Mouse (Mus musculus) gonadal fat pad, adult 2 months (tissue): ENCODE results near the gene Mamdc2. TPM values are rescaled to one million over a fixed set of nuclear protein-coding genes. Genes with fewer than 3 reads are reported as not detected.

Experiments used
- DNase-seq: peaks from one replicate; pipeline ENCODE4 v3.0.0-alpha.2; 2012; ENCODE audit warnings: low read depth
- polyA plus RNA-seq: library from polyadenylated mRNA; depleted of rRNA; stranded (reverse); fragments of >200 nt; gene quantifications from 2 replicates; pipeline ENCODE4 v1.2.3, GENCODE M21; 2012

Mamdc2 gene
- polyA plus RNA-seq, 1 experiment = 2.4 TPM

DNA sequence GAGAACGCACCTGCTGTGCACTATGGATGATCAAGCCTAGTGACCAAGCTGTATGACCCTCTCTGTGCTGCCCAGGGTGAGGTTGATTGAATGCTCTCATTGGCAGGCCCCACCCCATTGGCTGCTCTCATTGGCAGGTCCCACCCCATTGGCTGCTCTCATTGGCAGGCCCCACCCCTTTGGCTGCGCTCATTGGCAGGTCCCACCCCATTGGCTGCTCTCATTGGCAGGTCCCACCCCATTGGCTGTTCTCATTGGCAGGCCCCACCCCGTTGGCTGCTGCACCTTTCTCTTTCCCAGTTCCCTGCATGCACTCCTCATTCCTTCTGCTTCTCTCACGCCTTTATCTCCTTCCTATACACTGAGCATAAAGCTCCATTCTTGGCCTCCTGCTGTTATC is 12.5 kb downstream of the Mamdc2 start:
- no peak for DNase-seq

DNA sequence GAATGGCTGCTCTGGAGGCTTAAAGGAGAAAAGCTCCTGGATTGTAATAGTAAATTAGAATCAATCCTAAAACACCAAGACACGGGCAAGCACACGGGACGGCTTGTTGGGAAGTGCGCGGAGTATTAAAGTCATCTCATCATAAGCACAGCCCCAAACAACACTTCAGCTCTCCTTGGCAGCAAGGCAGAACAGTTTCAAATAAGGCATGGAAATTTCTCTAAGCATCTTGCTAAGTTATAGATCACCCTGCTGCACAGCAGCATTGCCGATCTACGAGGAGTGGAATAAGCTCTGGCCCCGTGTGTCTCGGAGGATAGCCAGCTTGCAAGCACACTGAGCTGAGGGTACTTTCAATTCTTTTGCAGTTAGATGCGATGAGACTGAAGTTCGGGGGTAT is 13.8 kb downstream of the Mamdc2 start:
- DNase-seq = no peak

DNA sequence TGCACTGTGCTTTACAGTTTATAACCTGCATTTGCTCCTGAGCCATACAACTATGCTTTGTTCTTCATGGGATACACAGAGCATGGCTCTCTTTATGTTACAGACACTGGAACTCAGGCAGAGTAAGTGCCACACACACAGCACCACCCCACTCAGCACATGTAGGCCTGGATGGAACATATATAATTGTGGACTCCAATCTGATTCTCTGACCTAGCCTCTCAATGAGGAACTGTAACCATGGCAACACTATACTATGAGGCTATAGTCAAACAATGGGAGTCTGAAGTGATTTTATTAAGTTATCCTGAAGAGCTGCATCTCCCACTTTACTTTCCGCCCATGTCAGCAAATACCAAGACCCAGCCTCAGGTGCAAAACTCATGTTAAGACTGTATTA is 30.6 kb downstream of the Mamdc2 start:
- DNase-seq = no peak

DNA sequence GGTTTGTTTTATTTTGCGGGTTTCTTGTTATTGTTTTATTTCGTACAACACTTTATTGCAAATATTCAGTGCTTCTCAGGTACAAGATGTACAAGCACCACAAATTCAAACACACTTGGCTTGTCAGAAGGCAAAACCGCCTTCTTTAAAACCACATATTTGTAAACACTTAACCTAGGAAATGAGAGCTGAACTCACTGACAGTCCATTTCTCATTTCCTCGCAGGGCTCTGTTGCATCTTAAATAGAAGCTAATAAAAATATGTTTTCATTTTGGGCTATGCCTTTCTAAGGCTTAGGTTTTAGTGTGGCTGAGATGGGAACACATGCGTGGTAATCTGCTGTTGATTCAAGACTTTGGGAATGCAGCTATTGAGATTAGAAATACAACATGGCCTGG is 37.4 kb downstream of the Mamdc2 start:
- DNase-seq = no peak

DNA sequence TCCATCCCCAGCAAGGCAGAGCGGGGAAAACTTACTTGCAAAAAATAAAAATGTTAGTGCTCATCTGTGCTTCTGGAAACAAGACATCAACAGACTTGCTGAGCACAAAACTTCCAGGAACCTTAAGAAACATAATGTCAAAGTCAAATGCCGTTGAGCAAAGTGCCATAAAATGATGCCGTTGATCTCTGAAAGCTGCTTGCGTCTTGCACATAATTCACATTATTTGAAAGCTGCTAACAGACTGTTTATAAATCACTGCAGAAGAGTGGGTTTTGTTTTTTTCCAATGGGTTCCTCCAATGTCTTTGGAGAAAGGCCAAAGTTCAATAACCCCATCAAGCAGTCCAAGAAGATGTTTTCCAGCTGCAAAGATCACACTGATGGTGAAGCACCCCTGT is 37.9 kb downstream of the Mamdc2 start:
- no peak for DNase-seq

DNA sequence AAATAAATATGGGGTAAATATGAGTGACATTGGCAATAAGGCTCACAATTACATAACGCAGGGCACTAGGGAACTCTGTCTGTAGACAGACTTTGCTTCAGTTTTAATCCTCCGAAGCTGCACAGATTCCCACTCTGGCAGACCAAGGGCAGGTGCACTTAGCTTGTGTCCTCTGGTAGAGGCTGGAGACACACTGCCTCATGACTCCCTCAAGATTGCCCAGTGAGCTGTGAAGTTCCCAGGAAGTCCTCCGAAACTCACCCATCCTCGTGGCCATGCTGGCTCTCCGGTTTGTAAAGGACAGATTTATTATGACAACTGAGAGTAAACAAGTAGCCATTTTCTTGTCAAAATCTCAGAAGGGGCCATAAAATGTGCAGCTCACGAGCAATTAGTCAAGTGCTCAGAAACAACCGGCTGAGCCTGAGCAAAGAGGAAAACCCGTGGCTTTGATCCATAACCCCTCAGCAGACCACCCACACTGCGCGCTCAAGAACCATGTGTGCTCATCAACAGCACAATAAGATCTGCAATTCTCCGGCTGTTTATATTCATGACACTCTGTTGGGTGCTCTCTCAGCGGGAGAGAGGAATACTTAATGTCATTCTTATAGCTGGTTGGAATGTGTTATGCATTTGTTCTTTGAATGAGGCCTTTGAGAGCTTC is 46.6 kb downstream of the Mamdc2 start:
- DNase-seq = no peak

DNA sequence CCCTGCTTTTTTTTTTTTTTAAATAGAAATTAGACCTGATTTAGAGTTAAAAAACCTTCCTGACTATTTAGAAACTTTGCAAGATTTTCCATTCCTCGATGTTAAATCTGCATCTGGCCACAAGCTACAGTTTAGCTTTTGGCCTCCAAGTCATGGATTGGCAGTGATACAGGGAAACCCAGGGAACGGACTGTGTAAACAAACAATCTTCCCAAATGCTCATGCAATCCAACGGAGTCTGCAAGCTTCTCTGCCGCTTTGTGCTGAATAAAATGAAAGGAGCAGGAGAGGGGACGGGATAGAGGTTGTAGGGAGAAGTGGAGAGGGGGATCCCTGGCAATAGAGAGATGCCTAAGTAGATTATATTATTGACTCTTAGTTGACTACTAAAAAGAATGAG is 47.8 kb downstream of the Mamdc2 start:
- DNase-seq = no peak

DNA sequence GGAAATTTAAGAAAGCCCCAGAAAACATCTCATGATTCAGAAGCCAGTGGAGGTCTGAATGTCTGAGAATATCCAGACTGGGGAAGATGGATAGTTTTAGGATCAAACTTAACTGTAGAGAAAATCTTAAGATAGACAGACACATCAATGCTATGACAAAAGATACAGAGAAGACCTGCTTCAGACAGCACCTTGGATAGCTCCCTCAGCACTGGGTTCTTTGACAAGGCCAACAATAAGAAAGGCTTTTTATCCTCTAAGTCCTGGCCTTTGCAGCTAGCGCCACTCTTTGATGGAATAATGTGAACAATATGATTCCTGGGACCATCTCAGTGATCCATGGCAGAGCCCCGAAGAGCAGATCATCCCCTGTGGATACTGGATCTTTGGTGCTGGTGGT is 52.3 kb downstream of the Mamdc2 start:
- no peak for DNase-seq

DNA sequence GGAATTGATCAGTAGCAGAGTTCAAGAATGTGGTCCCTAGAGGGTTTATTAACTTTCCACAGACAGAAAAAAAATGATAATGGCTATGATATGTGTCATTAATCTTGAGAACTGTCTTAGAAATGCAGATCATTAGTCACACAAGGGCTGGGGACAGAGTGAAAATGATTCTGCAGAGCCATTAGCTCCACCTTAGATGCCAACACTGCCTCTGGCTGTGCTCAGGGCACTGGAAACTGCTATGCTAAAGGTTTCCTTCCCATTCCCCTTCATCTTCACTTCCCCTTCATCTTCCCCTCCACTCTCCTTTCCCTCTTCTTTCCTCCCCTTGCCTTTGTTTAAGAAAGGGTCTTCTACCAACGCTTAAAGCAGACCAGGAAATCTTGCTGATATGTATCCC is 53.6 kb downstream of the Mamdc2 start:
- no peak for DNase-seq

DNA sequence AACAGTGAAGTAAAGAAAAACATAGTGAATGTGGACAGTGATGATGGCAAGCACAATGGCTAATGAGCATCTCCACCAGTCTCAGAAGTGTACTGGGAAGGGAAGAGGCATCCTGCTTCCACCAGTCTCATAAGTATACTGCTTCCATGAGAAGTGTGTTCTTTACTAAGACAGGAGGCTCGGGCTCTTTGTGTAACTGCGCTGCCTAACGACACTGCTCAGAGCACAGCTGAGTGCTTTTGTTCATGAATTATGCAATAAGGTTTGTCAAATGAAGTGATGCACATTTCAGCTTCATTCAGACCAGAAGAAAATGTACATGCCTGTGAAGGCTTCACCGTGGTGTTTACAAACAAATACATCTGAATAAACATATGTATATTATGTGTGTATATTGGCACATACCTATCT is 59.4 kb downstream of the Mamdc2 start:
- no peak for DNase-seq

DNA sequence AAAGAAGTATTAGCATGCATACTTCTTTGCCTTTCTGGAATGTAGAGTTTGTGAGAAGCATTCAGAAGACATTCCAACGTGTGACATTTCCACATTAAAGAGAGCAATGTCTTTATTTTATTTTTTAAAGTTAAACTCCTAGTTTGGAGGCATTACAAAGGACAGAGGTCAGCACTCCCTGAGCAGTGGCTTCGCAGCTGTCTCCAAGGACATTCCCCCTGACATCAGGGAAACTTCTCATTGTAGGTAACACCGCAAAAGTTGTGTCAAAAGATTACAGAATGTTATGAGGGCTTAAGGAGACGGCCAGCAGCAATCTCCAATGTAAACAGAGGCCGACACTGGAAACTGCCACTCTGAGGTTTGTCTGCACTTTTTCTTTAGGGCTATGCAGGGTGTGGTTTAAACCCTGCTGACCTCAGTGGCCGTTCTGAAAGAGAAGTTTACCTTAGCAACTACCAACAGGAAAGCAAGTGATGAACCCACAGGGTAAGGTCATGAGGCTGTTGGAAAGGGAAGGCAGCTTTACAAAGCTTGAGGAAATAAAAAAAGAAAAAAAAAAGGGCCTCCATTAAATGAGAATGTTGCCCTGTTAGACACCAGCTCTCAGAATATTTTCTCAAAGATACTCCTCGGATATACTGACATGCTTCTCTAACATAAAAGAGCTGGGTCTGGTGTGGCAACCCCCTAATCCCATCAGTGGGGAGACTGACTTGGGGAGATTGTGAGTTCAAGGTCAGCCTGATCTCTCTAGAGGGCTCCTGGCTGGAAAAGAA is 60.0 kb downstream of the Mamdc2 start:
- no peak for DNase-seq

DNA sequence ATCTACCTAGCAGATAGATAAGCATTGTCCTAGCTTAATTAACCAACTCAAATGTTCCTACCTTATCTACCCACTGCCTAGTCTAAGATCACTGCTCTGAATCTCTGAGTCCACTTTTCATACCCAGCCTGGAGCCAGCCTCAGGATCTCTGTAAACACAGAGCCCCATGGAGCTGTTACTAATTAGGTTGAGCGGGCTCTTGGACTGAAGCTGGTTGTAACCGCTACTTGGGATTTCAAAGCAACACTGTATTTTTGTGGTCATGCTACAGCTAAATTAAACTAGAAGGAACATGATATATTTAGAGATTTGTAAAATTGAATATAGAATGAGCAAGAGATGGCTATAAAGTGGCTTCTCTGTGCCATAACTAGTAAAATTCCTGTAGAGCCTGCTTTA is 65.8 kb downstream of the Mamdc2 start:
- no peak for DNase-seq

DNA sequence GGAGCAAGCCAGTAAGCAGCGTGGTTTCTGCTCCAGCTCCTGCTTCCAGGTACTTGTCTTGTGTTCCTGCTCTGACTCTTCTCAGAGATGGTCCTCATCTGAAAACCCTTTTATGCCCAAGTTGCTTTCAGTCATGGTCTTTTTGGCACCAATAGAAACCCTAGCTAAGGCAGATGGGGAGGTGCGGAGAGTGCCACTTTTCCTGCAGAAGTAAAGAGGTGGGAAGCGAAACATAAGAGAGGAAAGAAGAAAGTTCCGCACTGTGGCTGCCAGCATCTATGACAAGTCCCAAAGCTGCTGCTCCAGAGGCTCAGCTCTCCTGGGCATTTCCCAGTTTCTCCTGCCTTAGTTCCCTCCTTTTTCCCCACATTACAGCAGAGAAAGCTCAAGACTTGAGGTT is 67.3 kb downstream of the Mamdc2 start:
- no peak for DNase-seq

DNA sequence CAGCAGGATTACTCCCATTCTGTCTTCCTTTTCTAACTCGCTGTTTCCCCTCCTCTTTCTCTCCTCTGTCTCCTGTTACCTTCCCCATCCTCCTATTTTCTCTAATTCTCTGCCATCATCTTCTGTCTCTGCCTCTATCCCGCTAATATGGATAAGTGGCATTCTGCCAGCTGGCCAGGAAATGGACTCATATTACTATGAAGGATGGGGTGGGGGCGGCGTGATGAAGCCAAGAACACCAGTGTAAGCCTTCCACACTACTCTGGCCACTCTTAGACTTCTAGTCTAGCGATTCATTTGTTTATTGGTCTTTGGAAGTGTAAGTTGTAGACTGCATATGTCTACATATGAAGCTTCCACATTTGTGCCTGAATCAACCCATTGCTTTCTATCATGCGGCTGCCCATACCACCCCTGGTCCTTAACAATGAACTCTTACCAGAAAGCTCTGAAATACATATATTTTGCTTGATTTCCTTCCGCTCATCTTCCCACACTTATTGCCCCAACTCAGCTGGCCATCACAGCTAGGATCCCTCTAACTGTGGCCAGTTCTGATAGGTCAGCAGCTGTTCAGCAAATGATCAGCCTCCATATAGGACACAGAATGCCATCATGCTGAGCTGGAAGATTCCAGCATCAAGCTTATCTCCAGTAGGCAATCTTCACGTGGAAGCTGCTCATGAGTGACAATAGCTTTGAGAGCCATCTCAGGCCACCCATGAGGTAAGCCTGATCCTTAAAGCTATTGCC is 68.3 kb downstream of the Mamdc2 start:
- DNase-seq = no peak

DNA sequence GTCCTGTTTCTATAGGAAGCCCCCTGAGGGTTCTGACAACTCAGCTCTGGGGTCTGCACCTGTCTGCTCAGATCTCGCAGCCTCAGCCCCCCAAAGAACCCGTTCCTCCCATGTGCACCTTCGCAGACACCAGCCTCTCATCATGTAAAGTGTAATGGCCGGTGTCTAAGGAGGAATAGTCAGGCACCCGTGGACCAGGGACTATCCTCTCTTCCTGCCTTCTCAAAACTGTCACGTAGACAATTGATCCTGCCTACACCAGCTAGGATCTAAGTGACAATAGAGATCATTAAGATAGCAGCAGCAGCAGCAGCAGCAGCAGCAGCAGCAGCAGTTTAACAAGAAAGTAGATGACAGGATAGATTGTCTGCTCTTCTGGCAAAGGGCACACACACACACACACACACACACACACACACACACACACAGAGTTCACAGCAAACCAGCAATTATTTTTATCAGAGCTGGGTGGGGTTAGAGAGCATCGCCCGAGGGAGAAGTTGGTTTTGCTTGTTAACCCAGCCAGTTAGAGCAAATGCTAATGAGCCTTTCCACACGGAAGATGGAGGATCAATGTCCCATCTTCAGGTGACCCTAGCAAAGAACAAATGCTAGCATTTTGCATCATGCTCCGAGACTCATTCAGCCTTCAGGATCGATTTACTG is 71.6 kb downstream of the Mamdc2 start:
- DNase-seq = no peak

DNA sequence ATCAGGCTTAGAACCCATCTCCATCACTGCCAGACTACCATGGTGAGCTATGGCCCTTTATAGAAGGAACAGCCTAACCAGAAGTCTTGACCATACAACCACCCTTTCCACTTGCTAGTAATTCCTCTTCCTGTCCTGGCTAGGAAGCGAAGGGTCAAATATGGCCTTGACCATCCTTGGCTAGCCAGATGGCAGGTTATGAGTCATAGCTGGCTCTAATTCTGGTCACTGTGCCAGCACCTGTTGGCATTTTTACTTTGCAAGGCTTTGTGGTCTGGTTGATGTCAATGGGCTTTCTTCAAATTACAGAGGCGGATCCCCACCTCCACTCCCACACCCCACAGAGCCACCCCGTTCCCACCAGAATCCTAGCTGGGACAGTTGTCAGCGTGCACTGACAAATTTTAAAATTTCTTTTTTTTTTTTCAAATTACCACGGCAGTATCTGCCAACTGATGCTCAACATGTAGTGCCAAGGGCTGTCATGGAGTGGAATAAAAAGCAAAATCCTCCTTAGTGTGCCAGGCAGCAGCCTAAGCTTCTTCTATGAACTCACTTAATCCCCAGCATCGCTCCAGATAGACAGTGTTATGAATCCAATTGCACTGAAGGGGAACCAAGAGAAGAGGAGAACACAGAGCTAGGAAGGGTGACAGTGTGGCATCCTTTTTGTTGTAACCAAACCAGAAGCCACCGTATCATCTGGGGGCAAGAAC is 73.1 kb downstream of the Mamdc2 start:
- DNase-seq = no peak

DNA sequence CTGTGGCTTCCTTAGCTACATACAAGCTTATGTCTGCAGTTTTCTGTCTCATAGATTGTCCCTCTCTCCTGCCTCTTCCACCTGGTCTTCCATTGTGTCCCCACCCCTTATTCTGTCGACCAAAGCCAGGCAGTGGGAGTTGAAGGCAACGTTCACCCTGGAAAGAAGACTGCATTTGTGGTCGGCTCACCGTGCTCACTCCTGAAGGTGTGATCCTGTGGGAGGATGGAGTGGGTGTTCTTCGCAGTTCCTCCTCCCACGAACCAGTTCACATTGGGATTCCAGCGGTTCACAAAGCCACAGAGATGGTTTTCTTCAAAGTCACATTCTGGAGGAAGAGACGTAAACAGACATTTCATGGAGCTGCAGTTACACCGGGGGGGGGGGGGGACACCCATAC is 74.5 kb downstream of the Mamdc2 start:
- DNase-seq = no peak

DNA sequence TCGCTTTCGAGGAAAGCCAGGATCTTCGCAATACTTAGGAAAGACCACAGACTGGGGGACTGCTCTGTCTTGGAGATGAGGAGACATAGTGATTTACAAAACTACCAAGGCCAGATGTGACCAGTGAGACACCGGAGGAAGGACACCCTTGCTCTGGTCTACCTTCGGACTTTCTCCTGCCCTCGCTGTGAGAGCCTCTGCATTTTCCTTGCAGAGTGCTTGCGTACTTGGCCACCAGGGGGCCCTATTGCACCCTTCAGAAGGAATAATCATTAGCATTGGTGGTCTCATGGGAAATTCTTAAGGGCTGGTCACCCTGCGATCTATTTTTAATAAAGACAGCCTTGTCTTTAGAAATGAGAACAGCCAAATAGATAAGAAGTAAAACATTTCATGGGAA is 75.0 kb downstream of the Mamdc2 start:
- no peak for DNase-seq

DNA sequence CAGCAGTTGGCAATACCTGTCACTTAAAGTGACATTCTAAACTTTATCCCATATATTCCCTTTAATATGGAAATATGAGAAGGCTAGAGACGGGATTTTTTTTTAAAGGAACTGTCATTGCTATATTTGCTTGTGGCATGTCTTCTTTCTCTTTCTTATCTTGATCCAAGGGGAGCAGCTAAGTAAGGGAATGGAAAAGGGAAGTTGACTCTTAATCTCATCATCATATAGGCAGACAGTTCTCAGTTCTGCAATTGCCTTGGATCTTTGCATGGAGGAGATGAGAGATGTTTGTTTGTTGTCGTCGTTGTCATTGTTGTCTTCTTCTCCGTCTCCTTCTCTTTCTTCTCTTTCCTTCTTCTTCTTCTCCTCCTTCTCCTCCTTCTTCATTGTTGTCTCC is 79.0 kb downstream of the Mamdc2 start:
- no peak for DNase-seq

DNA sequence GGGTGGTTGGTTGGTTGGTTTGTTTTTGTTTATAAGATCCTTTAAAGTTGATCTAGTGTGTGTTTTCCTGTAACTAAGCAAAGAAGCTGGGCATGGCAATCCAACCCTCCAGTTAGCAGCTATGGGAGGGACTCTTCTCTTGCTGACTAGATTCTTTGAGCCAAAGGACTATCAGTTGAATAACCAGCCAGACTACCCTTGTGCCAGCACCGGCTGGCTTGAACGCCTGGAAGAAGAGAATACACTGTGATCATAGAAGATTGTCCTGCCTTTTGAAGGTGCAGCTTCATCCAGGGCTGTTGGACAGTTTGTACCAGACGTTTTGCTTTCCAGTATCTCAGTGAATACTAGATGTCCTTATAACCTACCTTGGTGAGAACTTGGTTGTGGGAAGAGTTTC is 86.2 kb downstream of the Mamdc2 start:
- DNase-seq = no peak

DNA sequence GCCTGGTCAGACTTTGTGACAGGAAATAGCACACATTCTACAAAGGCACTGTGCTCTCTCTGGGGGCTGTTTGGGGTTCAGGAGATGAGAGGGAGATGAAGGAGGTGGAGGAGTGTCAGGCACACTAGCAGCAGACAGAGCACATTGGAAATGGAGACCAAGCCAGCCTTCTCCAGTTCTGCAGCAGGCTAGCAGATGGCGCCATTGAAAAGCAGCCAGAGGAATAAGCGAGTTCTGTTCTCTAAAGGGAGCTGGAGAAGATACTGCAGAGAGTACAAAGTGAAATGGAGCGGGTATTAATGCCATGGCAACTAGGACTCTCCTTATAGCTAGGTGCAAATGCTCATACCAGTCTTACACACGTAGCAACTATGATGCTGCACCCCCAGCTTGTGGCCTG is 87.1 kb downstream of the Mamdc2 start:
- DNase-seq = no peak

DNA sequence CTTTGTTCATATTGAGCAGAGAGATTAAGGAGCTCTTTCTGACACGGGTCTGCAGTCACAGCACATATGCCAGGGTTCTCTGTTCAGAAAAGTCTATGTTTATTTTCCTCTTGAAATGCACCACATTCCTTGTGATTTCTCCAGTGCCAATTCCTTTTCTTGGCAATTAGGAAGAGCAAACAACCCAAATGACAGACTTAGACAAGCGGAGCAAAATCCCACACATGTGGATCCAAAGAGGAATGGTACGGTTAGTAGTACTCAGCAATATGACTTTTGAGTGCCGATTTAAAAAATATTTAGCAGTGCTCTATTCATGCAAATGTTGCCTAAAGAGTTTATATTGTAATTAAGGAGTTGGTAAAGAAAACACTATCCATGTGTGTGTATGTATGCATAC is 87.7 kb downstream of the Mamdc2 start:
- DNase-seq = no peak
